Mouse (Mus musculus): ENCODE results near the gene Tiprl. TPM values are rescaled to one million over a fixed set of nuclear protein-coding genes. Genes with fewer than 3 reads are reported as not detected.
A peak's percentile ranks its signal among the peaks of the same experiment; 100 is the strongest.

Tiprl gene
- polyA plus RNA-seq, 1 experiment from 2014 or later = 36.5 TPM

GRCm38 (mm10) chr1:165201445-165202012 lies 35.3 kb downstream of the Tiprl start:
- Histone ChIP-seq H3K4me2 (no peak overlapping the region), H3K4me1 (replicated peaks) (no peaks in the 10 kb centered on the region), H3K4me3 (replicated peaks) (no peak overlapping the region), H3K9ac (no peak overlapping the region), H3K27me3 (no peaks in the 10 kb centered on the region), H3K27ac (replicated peaks) (no peak overlapping the region), H3K9me3 (replicated peaks) (no peaks in the 10 kb centered on the region), H3K36me3 (replicated peaks) (no peaks in the 10 kb centered on the region)
- WGBS (ENCODE audit: insufficient replicate concordance) = 52% methylated on average over 4 of the region's 4 CpGs
- no peak for ATAC-seq (ENCODE audit: insufficient read depth)

GRCm38 (mm10) chr1:165200748-165201147 lies 36.0 kb downstream of the Tiprl start:
- H3K27me3 ChIP-seq = no peaks in the 10 kb centered on the region
- ATAC-seq (ENCODE audit: insufficient read depth) = no peak
- no peak overlapping the region for H3K4me2 ChIP-seq
- H3K9me3 ChIP-seq (replicated peaks) = no peaks in the 10 kb centered on the region
- no peaks in the 10 kb centered on the region for H3K4me1 ChIP-seq (replicated peaks)
- H3K36me3 ChIP-seq (replicated peaks) = no peaks in the 10 kb centered on the region
- no peak overlapping the region for H3K9ac ChIP-seq
- WGBS (ENCODE audit: insufficient replicate concordance) = 68% methylated on average over 8 of the region's 8 CpGs
- H3K4me3 ChIP-seq (replicated peaks) = no peak overlapping the region
- H3K27ac ChIP-seq (replicated peaks) = no peak overlapping the region

GRCm38 (mm10) chr1:165199639-165200038 lies 37.2 kb downstream of the Tiprl start:
- ATAC-seq (ENCODE audit: insufficient read depth) = no peak
- H3K9me3 ChIP-seq (replicated peaks) = no peaks in the 10 kb centered on the region
- H3K27me3 ChIP-seq = no peaks in the 10 kb centered on the region
- no peaks in the 10 kb centered on the region for H3K36me3 ChIP-seq (replicated peaks)
- peaks cover 9% of the 10 kb centered on the region for H3K4me1 ChIP-seq (replicated peaks)
- no peak overlapping the region for H3K4me2 ChIP-seq
- WGBS (ENCODE audit: insufficient replicate concordance) = 57% methylated on average over 3 of the region's 3 CpGs
- no peak overlapping the region for H3K4me3 ChIP-seq (replicated peaks)
- H3K27ac ChIP-seq (replicated peaks) = no peak overlapping the region
- H3K9ac ChIP-seq = no peak overlapping the region

GRCm38 (mm10) chr1:165198951-165199350 lies 37.8 kb downstream of the Tiprl start:
- no peak for ATAC-seq (ENCODE audit: insufficient read depth)
- 32% methylated on average over 1 of the region's 1 CpGs for WGBS (ENCODE audit: insufficient replicate concordance)
- H3K4me3 ChIP-seq (replicated peaks) = no peak overlapping the region
- no peak overlapping the region for H3K9ac ChIP-seq
- H3K4me1 ChIP-seq (replicated peaks) = peaks cover 12% of the 10 kb centered on the region
- H3K36me3 ChIP-seq (replicated peaks) = no peaks in the 10 kb centered on the region
- no peaks in the 10 kb centered on the region for H3K9me3 ChIP-seq (replicated peaks)
- H3K27ac ChIP-seq (replicated peaks) = no peak overlapping the region
- H3K27me3 ChIP-seq = no peaks in the 10 kb centered on the region
- no peak overlapping the region for H3K4me2 ChIP-seq

DNA sequence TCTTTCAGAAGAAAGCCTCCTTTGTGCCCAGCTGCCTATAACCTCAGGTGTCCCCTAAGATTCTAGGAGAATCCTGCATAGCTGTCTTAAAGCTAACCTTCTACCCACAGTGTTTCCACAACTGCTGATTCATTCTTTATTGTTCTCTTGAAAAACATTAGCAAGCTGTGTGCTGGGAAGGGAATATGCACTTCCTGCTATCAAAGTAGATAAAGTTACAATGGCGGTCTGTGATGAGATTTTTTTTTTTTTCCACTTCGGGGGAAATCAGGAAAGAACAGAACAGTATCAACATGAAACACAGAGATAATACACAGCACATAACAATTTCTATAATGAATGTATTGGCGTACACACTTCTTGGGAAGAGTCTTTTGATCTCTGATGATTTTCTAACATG lies 38.9 kb downstream of the Tiprl start:
- H3K27me3 ChIP-seq = no peaks in the 10 kb centered on the region
- peaks cover 21% of the 10 kb centered on the region for H3K4me1 ChIP-seq (replicated peaks)
- no peaks in the 10 kb centered on the region for H3K36me3 ChIP-seq (replicated peaks)
- no peak overlapping the region for H3K27ac ChIP-seq (replicated peaks)
- H3K9me3 ChIP-seq (replicated peaks) = no peaks in the 10 kb centered on the region
- ATAC-seq (ENCODE audit: insufficient read depth) = no peak
- H3K9ac ChIP-seq = no peak overlapping the region
- WGBS (ENCODE audit: insufficient replicate concordance) = 15% methylated on average over 3 of the region's 3 CpGs
- no peak overlapping the region for H3K4me2 ChIP-seq
- no peak overlapping the region for H3K4me3 ChIP-seq (replicated peaks)

DNA sequence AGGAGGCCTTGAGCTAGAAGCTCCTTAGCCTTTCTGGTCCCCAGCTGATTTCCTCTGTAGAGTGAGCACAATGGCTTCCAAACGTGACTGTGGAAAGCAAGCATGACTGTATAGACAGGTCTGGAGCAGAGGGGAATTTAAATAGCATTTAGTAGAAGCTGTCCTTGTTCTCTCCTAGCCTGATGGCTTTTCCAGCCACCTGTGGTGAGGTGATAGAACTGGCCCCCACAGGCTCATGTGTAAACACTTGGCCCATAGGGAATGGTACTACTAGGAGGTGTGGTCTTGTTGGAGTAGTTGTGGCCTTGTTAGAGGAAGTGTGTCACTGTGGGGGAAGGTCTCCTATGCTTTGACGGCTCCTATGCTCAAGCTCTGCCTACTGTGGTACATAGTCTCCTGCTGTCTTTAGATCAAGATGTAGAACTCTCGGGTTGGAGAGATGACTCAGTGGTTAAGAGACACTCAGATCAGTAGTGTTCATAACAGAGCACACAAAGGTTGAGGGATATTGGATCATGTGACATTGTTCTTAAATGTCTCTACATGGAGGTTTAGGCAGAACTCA lies 41.3 kb downstream of the Tiprl start:
- no peak for ATAC-seq (ENCODE audit: insufficient read depth)
- H3K4me2 ChIP-seq = peak overlapping the region; percentile 83
- H3K9me3 ChIP-seq (replicated peaks) = no peaks in the 10 kb centered on the region
- H3K36me3 ChIP-seq (replicated peaks) = no peaks in the 10 kb centered on the region
- H3K4me3 ChIP-seq (replicated peaks) = no peak overlapping the region; the same call in 1 of the 2 replicates
- 0 out of 2 replicates have a peak overlapping the region, but pooled peaks have one; percentile 5 for H3K27ac ChIP-seq (replicated peaks)
- WGBS (ENCODE audit: insufficient replicate concordance) = 46% methylated on average over 3 of the region's 3 CpGs
- H3K4me1 ChIP-seq (replicated peaks) = peaks cover 26% of the 10 kb centered on the region
- H3K27me3 ChIP-seq = no peaks in the 10 kb centered on the region
- no peak overlapping the region for H3K9ac ChIP-seq

GRCm38 (mm10) chr1:165194662-165195013 lies 42.2 kb downstream of the Tiprl start:
- H3K27ac ChIP-seq (replicated peaks) = peak overlapping the region; percentile 84
- no peaks in the 10 kb centered on the region for H3K36me3 ChIP-seq (replicated peaks)
- no peaks in the 10 kb centered on the region for H3K9me3 ChIP-seq (replicated peaks)
- ATAC-seq (ENCODE audit: insufficient read depth) = peak; percentile 10; the same call in 1 of the 2 replicates
- H3K9ac ChIP-seq = peak overlapping the region; percentile 80
- 5% methylated on average over 5 of the region's 5 CpGs for WGBS (ENCODE audit: insufficient replicate concordance)
- H3K27me3 ChIP-seq = no peaks in the 10 kb centered on the region
- H3K4me1 ChIP-seq (replicated peaks) = peaks cover 26% of the 10 kb centered on the region
- peak overlapping the region; percentile 83 for H3K4me2 ChIP-seq
- peak overlapping the region; percentile 77 for H3K4me3 ChIP-seq (replicated peaks)

DNA sequence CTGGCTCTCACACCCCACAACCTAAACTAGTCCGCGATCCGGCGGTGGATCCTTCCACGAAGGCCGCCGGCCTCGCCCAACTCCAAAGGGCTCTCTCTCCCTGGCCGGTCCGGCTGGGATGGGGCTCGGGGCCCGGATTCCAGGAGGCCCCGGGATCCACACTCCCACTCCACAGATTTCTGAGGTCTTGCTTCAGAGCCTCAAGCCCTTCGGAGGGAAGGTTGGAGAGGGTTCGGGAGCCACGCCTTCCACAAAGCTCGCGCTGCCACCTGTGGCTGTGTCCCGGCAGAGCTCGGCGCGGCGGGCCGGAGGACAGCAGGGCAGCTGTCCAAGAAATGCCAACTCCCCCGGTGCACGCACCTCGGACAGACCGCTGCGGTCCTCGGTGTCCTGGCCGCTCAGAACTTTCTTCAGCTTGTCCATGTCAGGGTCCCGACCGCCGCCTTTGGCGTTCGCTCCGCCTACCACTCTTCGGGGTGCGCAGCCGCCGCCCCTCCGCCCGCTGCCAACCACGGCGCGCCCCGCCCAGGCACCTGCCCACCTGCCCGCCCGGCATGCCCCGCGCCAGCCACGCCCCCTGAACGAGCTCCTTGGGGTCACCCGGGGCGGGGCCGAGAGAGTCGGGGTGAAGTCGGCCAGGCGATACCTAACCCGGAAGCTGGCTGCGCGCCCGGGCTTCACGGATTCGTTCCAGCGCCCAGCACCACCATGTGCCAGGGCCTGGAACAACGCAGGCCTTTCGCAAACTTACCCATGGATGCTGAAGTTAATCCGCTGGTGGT lies 42.7 kb downstream of the Tiprl start, which contains the start of gene Sft2d2:
Gene Sft2d2, minus strand, starts transcription at position 559 of the 782 bp plus-strand sequence.
- Histone ChIP-seq H3K27ac (replicated peaks) (peak within 1 kb of the TSS; percentile 84), H3K4me1 (replicated peaks) (peaks cover 29% of the 10 kb centered on the region), H3K27me3 (no peaks in the 10 kb centered on the region), H3K4me2 (peak within 1 kb of the TSS; percentile 83), H3K4me3 (replicated peaks) (peak within 1 kb of the TSS; percentile 77), H3K9ac (peak within 1 kb of the TSS; percentile 80), H3K9me3 (replicated peaks) (no peaks in the 10 kb centered on the region), H3K36me3 (replicated peaks) (no peaks in the 10 kb centered on the region)
- under 1% methylated on average over 69 of the region's 69 CpGs for WGBS (ENCODE audit: insufficient replicate concordance)
- ATAC-seq (ENCODE audit: insufficient read depth) = peak; percentile 97

DNA sequence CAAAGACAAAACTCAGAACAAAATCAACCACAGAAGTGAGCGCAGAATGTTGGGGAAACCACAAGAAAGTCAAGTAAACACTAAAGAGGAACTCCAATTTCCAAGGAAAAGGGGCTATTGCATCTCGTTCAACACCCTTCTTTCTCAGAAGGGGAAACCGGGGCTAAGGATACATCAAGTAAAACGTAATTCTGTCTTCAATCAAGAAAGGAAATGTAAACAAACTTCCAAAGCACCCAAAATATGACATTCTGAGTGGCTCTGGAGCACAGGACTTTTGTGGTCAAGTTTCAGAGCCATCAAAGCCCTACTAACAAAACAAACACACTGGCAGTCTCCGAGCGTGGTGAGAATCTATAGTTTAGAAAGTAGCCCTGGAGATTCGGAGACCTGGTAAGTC lies 43.4 kb downstream of the Tiprl start:
- 1% methylated on average over 7 of the region's 7 CpGs for WGBS (ENCODE audit: insufficient replicate concordance)
- Histone ChIP-seq H3K27ac (replicated peaks) (peak overlapping the region; percentile 84), H3K9ac (peak overlapping the region; percentile 80), H3K4me2 (peak overlapping the region; percentile 83), H3K27me3 (no peaks in the 10 kb centered on the region), H3K9me3 (replicated peaks) (no peaks in the 10 kb centered on the region), H3K4me3 (replicated peaks) (peak overlapping the region; percentile 77), H3K36me3 (replicated peaks) (no peaks in the 10 kb centered on the region), H3K4me1 (replicated peaks) (peaks cover 34% of the 10 kb centered on the region)
- no peak for ATAC-seq (ENCODE audit: insufficient read depth)

DNA sequence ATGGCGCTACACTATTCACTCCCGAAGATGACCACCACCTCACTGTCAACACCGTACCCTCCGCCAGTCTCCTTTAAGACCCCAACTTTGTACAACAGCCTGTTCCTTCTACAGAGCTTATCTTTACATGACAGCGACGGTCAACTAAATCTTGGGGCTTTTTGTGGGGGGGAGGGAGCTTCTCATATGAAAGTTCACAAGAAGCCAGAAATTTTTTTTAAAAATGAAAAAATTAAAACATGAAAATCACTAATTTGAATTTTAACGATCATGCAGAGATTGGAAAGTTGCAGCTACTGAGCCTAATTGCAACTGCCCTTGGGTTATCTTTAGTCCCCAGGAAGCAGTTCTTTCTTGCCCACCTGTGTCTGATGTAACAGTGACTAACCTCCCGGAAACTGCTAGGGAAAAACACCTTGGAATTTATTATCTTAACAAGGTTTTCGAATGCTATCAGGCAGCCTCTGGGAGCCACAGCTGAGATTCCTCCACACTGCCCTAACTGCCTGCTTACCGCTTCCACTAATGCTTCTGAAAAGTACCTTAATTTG lies 44.0 kb downstream of the Tiprl start:
- Histone ChIP-seq H3K27ac (replicated peaks) (0 out of 2 replicates have a peak overlapping the region, but pooled peaks have one; percentile 84), H3K9me3 (replicated peaks) (no peaks in the 10 kb centered on the region), H3K4me1 (replicated peaks) (peaks cover 37% of the 10 kb centered on the region), H3K27me3 (no peaks in the 10 kb centered on the region), H3K36me3 (replicated peaks) (no peaks in the 10 kb centered on the region), H3K9ac (peak overlapping the region; percentile 80; the same call in 1 of the 2 replicates), H3K4me2 (peak overlapping the region; percentile 83), H3K4me3 (replicated peaks) (peak overlapping the region; percentile 77)
- ATAC-seq (ENCODE audit: insufficient read depth) = no peak
- 16% methylated on average over 10 of the region's 10 CpGs for WGBS (ENCODE audit: insufficient replicate concordance)

DNA sequence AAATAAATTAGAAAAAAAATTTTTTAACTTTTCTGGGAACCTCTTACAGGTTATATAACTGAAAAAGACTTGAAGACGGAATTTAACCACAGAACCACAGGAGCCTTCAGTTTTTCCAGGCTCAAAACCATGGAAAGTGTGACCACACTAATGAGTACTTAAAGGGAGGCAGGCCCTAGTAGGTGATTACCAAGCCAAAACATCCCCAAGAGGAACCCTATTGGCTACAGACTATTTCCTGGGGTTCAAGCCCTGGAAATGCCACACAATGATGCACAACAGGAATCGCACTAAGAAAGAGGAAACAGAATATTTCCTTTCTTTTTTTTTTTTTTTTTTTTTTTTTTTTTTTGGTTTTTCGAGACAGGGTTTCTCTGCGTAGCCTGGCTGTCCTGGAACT lies 44.7 kb downstream of the Tiprl start:
- Histone ChIP-seq H3K9me3 (replicated peaks) (no peaks in the 10 kb centered on the region), H3K36me3 (replicated peaks) (peaks cover 5% of the 10 kb centered on the region; the same call in 1 of the 2 replicates), H3K4me2 (no peak overlapping the region; the same call in 1 of the 2 replicates), H3K27me3 (no peaks in the 10 kb centered on the region), H3K4me3 (replicated peaks) (no peak overlapping the region), H3K27ac (replicated peaks) (no peak overlapping the region), H3K9ac (no peak overlapping the region), H3K4me1 (replicated peaks) (peaks cover 37% of the 10 kb centered on the region)
- WGBS (ENCODE audit: insufficient replicate concordance) = 39% methylated on average over 4 of the region's 4 CpGs
- ATAC-seq (ENCODE audit: insufficient read depth) = no peak

Measured in liver, embryonic 15.5 days (tissue).